ENCODE assay signal across 8 mouse cellular contexts in the genomic region with DNA sequence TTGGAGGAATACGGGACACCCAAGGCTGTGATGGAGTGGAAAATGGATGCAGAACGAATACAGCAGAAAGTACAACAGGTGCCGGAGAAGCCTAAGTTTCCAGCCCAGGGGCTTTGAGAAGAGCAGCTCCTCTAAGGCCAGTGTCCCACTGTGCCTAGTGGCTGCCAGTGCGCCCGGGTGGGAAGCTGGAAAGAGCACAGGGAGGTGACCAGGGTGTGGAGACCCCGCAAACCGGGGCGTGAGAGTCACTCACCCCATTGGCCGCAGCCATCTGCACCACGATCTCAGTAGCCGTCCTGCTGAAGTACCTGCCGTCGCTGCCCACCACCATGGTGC. TPM values are rescaled to one million over a fixed set of nuclear protein-coding genes. Genes with fewer than 3 reads are reported as not detected.
DNase-seq lines count a peak whose midpoint lies in the region; ATAC-seq lines count a peak whose summit lies in the region.

No protein-coding gene starts in this region.

- H3K4me1 ChIP-seq in heart, embryonic 14.5 days (ENCODE audit: control insufficient read depth in 2 of 2, insufficient read depth in 2 of 2, low read length in 2 of 2) = peaks cover 14 to 21% of the 10 kb centered on the region in 2 experiments
- H3K4me1 ChIP-seq in hindbrain, embryonic 11.5 days (replicated peaks; ENCODE audit: control insufficient read depth, insufficient read depth, low read length) = no peaks in the 10 kb centered on the region
- H3K4me1 ChIP-seq in midbrain, embryonic 10.5 days = peaks cover 15% of the 10 kb centered on the region

- intact Hi-C loops in heart, postnatal 36 days (cut with DNase I) = no loop called here

- peak overlapping the region; percentile 87 for H3K9ac ChIP-seq in heart, embryonic 14.5 days (ENCODE audit: low read length)
- peak overlapping the region; percentile 45 for H3K9ac ChIP-seq in hindbrain, embryonic 11.5 days (ENCODE audit: low read depth, low read length)

- 12% methylated on average over 13 of the region's 13 CpGs for WGBS in heart, embryonic 14.5 days
- 19% methylated on average over 13 of the region's 13 CpGs for WGBS in hindbrain, embryonic 11.5 days
- 21% methylated on average over 13 of the region's 13 CpGs for WGBS in midbrain, embryonic 10.5 days

- peak; percentile 36 for ATAC-seq in heart, embryonic 14.5 days (ENCODE audit: insufficient number of reproducible peaks, insufficient read depth, low FRiP score, low read depth)
- ATAC-seq in hindbrain, embryonic 11.5 days (ENCODE audit: low FRiP score) = no peak

- no peaks in the 10 kb centered on the region for H3K9me3 ChIP-seq in heart, embryonic 14.5 days (ENCODE audit: control insufficient read depth, low read length)
- H3K9me3 ChIP-seq in hindbrain, embryonic 11.5 days (ENCODE audit: control insufficient read depth, low read length) = no peaks in the 10 kb centered on the region
- no peaks in the 10 kb centered on the region for H3K9me3 ChIP-seq in midbrain, embryonic 10.5 days (replicated peaks)

- H3K4me2 ChIP-seq in heart, embryonic 14.5 days (ENCODE audit: low read length) = peak overlapping the region; percentile 78
- peak overlapping the region; percentile 85 for H3K4me2 ChIP-seq in hindbrain, embryonic 11.5 days (replicated peaks; ENCODE audit: low read depth, low read length)

- H3K4me3 ChIP-seq in heart, embryonic 14.5 days (ENCODE audit: control insufficient read depth in 1 of 2, insufficient read depth in 1 of 2, low read depth in 1 of 2, low read length in 2 of 2) = peak overlapping the region; percentile 59 to 79
- H3K4me3 ChIP-seq in hindbrain, embryonic 11.5 days (ENCODE audit: low read depth, low read length) = peak overlapping the region; percentile 36
- H3K4me3 ChIP-seq in midbrain, embryonic 10.5 days = peak overlapping the region; percentile 61

- no peaks in the 10 kb centered on the region for H3K36me3 ChIP-seq in heart, embryonic 14.5 days (ENCODE audit: control insufficient read depth, insufficient read depth, low read length)
- no peaks in the 10 kb centered on the region for H3K36me3 ChIP-seq in hindbrain, embryonic 11.5 days (ENCODE audit: control insufficient read depth, insufficient read depth, low read length)
- no peaks in the 10 kb centered on the region for H3K36me3 ChIP-seq in midbrain, embryonic 10.5 days

- DNase-seq in heart, postnatal 36 days = no peak
- DNase-seq in ZHBTc4 (ENCODE audit: low read depth, low spot score) = peak; percentile 14
- DNase-seq in hindbrain, embryonic 11.5 days (ENCODE audit: low spot score) = no peak
- DNase-seq in midbrain, embryonic 10.5 days (ENCODE audit: low spot score) = no peak
- DNase-seq in adrenal gland, postnatal 36 days = no peak
- DNase-seq in gastrocnemius, postnatal 25 days = no peak
- DNase-seq in layer of hippocampus, adult 9-10 months (ENCODE audit: low spot score) = no peak

- H3K27me3 ChIP-seq in heart, embryonic 14.5 days (ENCODE audit: control insufficient read depth, insufficient read depth, low read length) = no peaks in the 10 kb centered on the region
- peaks cover 13% of the 10 kb centered on the region for H3K27me3 ChIP-seq in hindbrain, embryonic 11.5 days (ENCODE audit: control insufficient read depth, insufficient read depth, low read length)
- peaks cover 47% of the 10 kb centered on the region for H3K27me3 ChIP-seq in midbrain, embryonic 10.5 days (ENCODE audit: low read depth, poor library complexity, severe bottlenecking)

- H3K27ac ChIP-seq in heart, embryonic 14.5 days (replicated peaks in 1 of 2; ENCODE audit: control insufficient read depth in 1 of 2, insufficient read depth in 1 of 2, low read depth in 2 of 2, low read length in 2 of 2) = peak overlapping the region; percentile 95 to 96
- H3K27ac ChIP-seq in hindbrain, embryonic 11.5 days (ENCODE audit: low read depth, low read length) = no peak overlapping the region
- H3K27ac ChIP-seq in midbrain, embryonic 10.5 days (replicated peaks) = peak overlapping the region; percentile 77

RNA-seq across cellular contexts. Expression of gene Pgm5, which starts 0.4 kb away (rescaled TPM):
- polyA plus RNA-seq in heart, embryonic 14.5 days (2014; fragmentation: Nextera tagmentation; extraction: Ambion mirVana) = 7.6 and 7.8 TPM in 2 replicates
- total RNA-seq in heart, postnatal 36 days (2021) = 100 to 1,000 TPM in 1 of 2 experiments, 10 to 100 TPM in 1; 93.2 to 109 TPM
- 0.81 and 1.2 TPM in 2 replicates for polyA plus RNA-seq in hindbrain, embryonic 11.5 days (2014; fragmentation: Nextera tagmentation; extraction: Ambion mirVana)
- polyA plus RNA-seq in midbrain, embryonic 10.5 days (2016; fragmentation: Nextera tagmentation; extraction: Ambion mirVana) = 0.17 and 0.22 TPM in 2 replicates
- 10 to 100 TPM; 55.1 to 93.2 TPM for total RNA-seq in adrenal gland, postnatal 36 days (2021)
- total RNA-seq in gastrocnemius, postnatal 25 days (2021) = 10 to 100 TPM; 11.6 to 13.4 TPM

RNA-seq across cellular contexts. Expression of gene Gm10053, which starts 14.2 kb away (rescaled TPM):
- polyA plus RNA-seq in heart, embryonic 14.5 days (2014; fragmentation: Nextera tagmentation; extraction: Ambion mirVana) = 765 and 800 TPM in 2 replicates
- 1,000 to 10,000 TPM in 1 of 2 experiments, 100 to 1,000 TPM in 1; 986 to 1,083 TPM for total RNA-seq in heart, postnatal 36 days (2021)
- polyA plus RNA-seq in hindbrain, embryonic 11.5 days (2014; fragmentation: Nextera tagmentation; extraction: Ambion mirVana) = 244 and 258 TPM in 2 replicates
- polyA plus RNA-seq in midbrain, embryonic 10.5 days (2016; fragmentation: Nextera tagmentation; extraction: Ambion mirVana) = 293 and 344 TPM in 2 replicates
- 100 to 1,000 TPM; 257 to 298 TPM for total RNA-seq in adrenal gland, postnatal 36 days (2021)
- 100 to 1,000 TPM; 601 to 620 TPM for total RNA-seq in gastrocnemius, postnatal 25 days (2021)

RNA-seq across cellular contexts. Expression of gene Foxd4, which starts 39.8 kb away (rescaled TPM):
- not detected in 2 replicates for polyA plus RNA-seq in heart, embryonic 14.5 days (2014; fragmentation: Nextera tagmentation; extraction: Ambion mirVana)
- not detected for total RNA-seq in heart, postnatal 36 days (2021)
- 0.14 and 0.20 TPM in 2 replicates for polyA plus RNA-seq in hindbrain, embryonic 11.5 days (2014; fragmentation: Nextera tagmentation; extraction: Ambion mirVana)
- polyA plus RNA-seq in midbrain, embryonic 10.5 days (2016; fragmentation: Nextera tagmentation; extraction: Ambion mirVana) = 1.00 and 1.2 TPM in 2 replicates
- not detected for total RNA-seq in adrenal gland, postnatal 36 days (2021)
- not detected for total RNA-seq in gastrocnemius, postnatal 25 days (2021)
